Mouse (Mus musculus): ENCODE data around the gene Gpsm2. TPM values are rescaled to one million over a fixed set of nuclear protein-coding genes. Genes with fewer than 3 reads are reported as not detected.
"Not testable (repeated sequence)": the region's sequence is repeated elsewhere in the genome, so short reads cannot be mapped to it uniquely, and the experiment has no call there.

Gene Gpsm2
- polyA plus RNA-seq, 1 experiment from 2014 or later = 27.5 TPM

DNA sequence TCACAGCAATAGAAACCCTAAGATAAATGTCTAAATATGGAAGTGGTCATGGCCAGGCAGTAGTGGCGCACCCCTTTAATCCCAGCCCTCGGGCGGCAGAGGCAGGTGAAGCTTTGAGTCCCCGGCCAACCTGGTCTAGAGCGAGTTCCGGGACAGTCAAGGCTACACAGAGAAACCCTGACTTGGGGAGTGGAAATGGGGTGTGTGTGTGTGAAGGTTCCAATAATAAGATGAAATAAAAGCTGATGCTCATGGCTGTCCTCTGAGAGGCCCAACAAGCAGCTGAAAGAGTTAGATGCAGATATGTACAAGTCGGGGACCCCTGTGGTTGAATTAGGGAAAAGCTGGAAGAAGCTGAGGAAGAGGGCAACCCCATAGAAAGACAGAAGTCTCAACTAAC, 36.4 kb downstream of the Gpsm2 start:
- Histone ChIP-seq H3K27ac (replicated peaks in 1 of 2; ENCODE audit: control insufficient read depth in 1 of 2, insufficient read depth in 1 of 2, low read depth in 2 of 2, low read length in 2 of 2) (no peak overlapping the region), H3K9ac (ENCODE audit: low read length) (no peak overlapping the region), H3K9me3 (ENCODE audit: control insufficient read depth, low read length) (no peaks in the 10 kb centered on the region), H3K36me3 (ENCODE audit: control insufficient read depth, insufficient read depth, low read length) (peaks cover 78% of the 10 kb centered on the region), H3K4me1 (ENCODE audit: control insufficient read depth in 2 of 2, insufficient read depth in 2 of 2, low read length in 2 of 2) (no peaks in the 10 kb centered on the region), H3K27me3 (ENCODE audit: control insufficient read depth, insufficient read depth, low read length) (no peaks in the 10 kb centered on the region), H3K4me3 (ENCODE audit: control insufficient read depth in 1 of 2, insufficient read depth in 1 of 2, low read depth in 1 of 2, low read length in 2 of 2) (no peak overlapping the region), H3K4me2 (ENCODE audit: low read length) (no peak overlapping the region)
- ATAC-seq (ENCODE audit: insufficient number of reproducible peaks, insufficient read depth, low FRiP score, low read depth) = no peak
- 96% methylated on average over 7 of the region's 7 CpGs for WGBS

DNA sequence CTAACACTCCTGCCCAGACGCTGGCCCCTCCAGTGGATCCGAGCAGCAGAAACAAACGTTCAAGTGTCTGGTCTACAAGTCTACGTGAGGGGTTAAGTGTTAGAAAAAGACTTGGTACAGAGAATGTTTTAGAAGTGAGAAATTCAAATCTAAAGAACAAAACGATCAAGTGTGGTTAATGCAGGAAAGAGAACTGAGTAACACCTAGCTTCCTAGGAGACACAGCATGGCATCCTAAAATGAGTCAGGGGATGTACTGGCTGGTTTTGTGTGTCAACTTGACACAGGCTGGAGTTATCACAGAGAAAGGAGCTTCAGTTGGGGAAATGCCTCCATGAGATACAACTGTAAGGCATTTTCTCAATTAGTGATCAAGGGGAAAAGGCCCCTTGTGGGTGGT, 38.5 kb downstream of the Gpsm2 start:
- not testable (repeated sequence) for ATAC-seq (ENCODE audit: insufficient number of reproducible peaks, insufficient read depth, low FRiP score, low read depth); H3K4me2 ChIP-seq (ENCODE audit: low read length); H3K27me3 ChIP-seq (ENCODE audit: control insufficient read depth, insufficient read depth, low read length); H3K27ac ChIP-seq (replicated peaks in 1 of 2; ENCODE audit: control insufficient read depth in 1 of 2, insufficient read depth in 1 of 2, low read depth in 2 of 2, low read length in 2 of 2); H3K9me3 ChIP-seq (ENCODE audit: control insufficient read depth, low read length); H3K4me1 ChIP-seq (ENCODE audit: control insufficient read depth in 2 of 2, insufficient read depth in 2 of 2, low read length in 2 of 2); H3K9ac ChIP-seq (ENCODE audit: low read length); H3K4me3 ChIP-seq (ENCODE audit: control insufficient read depth in 1 of 2, insufficient read depth in 1 of 2, low read depth in 1 of 2, low read length in 2 of 2)
- WGBS = 88% methylated on average over 5 of the region's 5 CpGs
- H3K36me3 ChIP-seq (ENCODE audit: control insufficient read depth, insufficient read depth, low read length) = peaks cover 84% of the 10 kb centered on the region

DNA sequence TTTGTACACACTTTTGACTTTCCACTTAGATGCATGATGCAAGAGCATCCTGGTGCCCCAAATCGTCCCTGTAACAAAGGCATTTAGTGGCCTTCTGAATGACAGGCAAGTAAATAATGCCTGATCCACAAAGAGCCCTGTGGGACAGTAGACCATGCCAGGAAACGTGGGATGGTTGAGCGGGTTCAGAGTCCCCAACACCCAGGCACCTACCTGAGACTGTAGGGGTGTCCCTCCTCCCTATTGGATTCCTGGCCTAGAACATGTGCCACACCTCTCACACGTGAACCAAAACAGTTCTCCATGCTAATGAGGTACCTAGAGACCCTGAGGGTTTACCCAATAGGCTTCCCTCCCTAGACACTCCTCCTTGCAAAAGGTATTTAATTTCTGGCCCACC, 41.1 kb downstream of the Gpsm2 start:
- no peak overlapping the region for H3K27ac ChIP-seq (replicated peaks in 1 of 2; ENCODE audit: control insufficient read depth in 1 of 2, insufficient read depth in 1 of 2, low read depth in 2 of 2, low read length in 2 of 2)
- no peak overlapping the region for H3K4me2 ChIP-seq (ENCODE audit: low read length)
- 87% methylated on average over 4 of the region's 4 CpGs for WGBS
- no peaks in the 10 kb centered on the region for H3K9me3 ChIP-seq (ENCODE audit: control insufficient read depth, low read length)
- no peaks in the 10 kb centered on the region for H3K27me3 ChIP-seq (ENCODE audit: control insufficient read depth, insufficient read depth, low read length)
- H3K36me3 ChIP-seq (ENCODE audit: control insufficient read depth, insufficient read depth, low read length) = peaks cover 94% of the 10 kb centered on the region
- no peaks in the 10 kb centered on the region for H3K4me1 ChIP-seq (ENCODE audit: control insufficient read depth in 2 of 2, insufficient read depth in 2 of 2, low read length in 2 of 2)
- H3K4me3 ChIP-seq (ENCODE audit: control insufficient read depth in 1 of 2, insufficient read depth in 1 of 2, low read depth in 1 of 2, low read length in 2 of 2) = no peak overlapping the region
- ATAC-seq (ENCODE audit: insufficient number of reproducible peaks, insufficient read depth, low FRiP score, low read depth) = no peak
- no peak overlapping the region for H3K9ac ChIP-seq (ENCODE audit: low read length)

DNA sequence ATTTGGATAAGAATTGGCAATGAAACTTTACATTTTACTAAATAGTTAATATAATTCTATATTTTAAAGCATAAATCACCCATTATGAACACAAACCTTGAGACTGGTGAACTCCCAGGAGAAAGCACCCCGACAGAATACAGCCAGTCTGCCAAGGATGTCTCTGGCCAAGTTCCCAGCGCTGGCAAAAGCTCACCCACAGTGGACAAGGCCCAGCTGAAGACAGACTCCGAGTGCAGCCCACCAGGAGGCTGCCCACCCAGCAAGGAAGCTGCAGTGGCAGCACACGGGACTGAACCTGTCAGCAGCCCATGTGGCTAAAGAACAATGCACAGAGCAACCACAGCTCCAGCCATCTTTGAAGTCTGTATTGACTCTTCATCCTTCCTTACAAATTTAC, 45.5 kb downstream of the Gpsm2 start:
- Histone ChIP-seq H3K4me2 (ENCODE audit: low read length) (no peak overlapping the region), H3K9me3 (ENCODE audit: control insufficient read depth, low read length) (no peaks in the 10 kb centered on the region), H3K4me3 (ENCODE audit: control insufficient read depth in 1 of 2, insufficient read depth in 1 of 2, low read depth in 1 of 2, low read length in 2 of 2) (no peak overlapping the region), H3K4me1 (ENCODE audit: control insufficient read depth in 2 of 2, insufficient read depth in 2 of 2, low read length in 2 of 2) (no peaks in the 10 kb centered on the region), H3K36me3 (ENCODE audit: control insufficient read depth, insufficient read depth, low read length) (peaks cover 92% of the 10 kb centered on the region), H3K27ac (replicated peaks in 1 of 2; ENCODE audit: control insufficient read depth in 1 of 2, insufficient read depth in 1 of 2, low read depth in 2 of 2, low read length in 2 of 2) (no peak overlapping the region), H3K9ac (ENCODE audit: low read length) (no peak overlapping the region), H3K27me3 (ENCODE audit: control insufficient read depth, insufficient read depth, low read length) (no peaks in the 10 kb centered on the region)
- no peak for ATAC-seq (ENCODE audit: insufficient number of reproducible peaks, insufficient read depth, low FRiP score, low read depth)
- 73% methylated on average over 4 of the region's 4 CpGs for WGBS

DNA sequence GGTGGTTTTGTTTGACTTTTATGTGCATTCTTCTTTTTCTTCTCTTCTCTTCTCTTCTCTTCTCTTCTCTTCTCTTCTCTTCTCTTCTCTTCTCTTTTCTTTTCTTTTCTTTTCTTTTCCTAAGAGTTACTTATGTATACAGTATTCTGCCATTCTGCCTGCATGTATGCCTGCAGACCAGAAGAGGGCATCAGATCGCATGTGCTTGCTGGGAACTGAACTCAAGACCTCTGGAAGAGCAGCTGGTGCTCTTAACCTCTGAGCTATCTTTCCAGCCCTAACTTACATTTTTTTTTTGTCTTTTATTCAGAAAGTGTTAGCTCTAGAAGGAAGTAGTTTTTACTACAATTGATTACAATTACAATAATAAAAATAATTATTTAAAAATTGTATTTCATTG, 61.2 kb downstream of the Gpsm2 start:
- H3K27me3 ChIP-seq (ENCODE audit: control insufficient read depth, insufficient read depth, low read length) = no peaks in the 10 kb centered on the region
- no peaks in the 10 kb centered on the region for H3K9me3 ChIP-seq (ENCODE audit: control insufficient read depth, low read length)
- WGBS = 79% methylated on average over 1 of the region's 1 CpGs
- no peak overlapping the region for H3K27ac ChIP-seq (replicated peaks in 1 of 2; ENCODE audit: control insufficient read depth in 1 of 2, insufficient read depth in 1 of 2, low read depth in 2 of 2, low read length in 2 of 2)
- H3K4me3 ChIP-seq (ENCODE audit: control insufficient read depth in 1 of 2, insufficient read depth in 1 of 2, low read depth in 1 of 2, low read length in 2 of 2) = no peak overlapping the region
- no peak overlapping the region for H3K4me2 ChIP-seq (ENCODE audit: low read length)
- no peak for ATAC-seq (ENCODE audit: insufficient number of reproducible peaks, insufficient read depth, low FRiP score, low read depth)
- H3K36me3 ChIP-seq (ENCODE audit: control insufficient read depth, insufficient read depth, low read length) = peaks cover 40% of the 10 kb centered on the region
- no peak overlapping the region for H3K9ac ChIP-seq (ENCODE audit: low read length)
- H3K4me1 ChIP-seq (ENCODE audit: control insufficient read depth in 2 of 2, insufficient read depth in 2 of 2, low read length in 2 of 2) = no peaks in the 10 kb centered on the region

DNA sequence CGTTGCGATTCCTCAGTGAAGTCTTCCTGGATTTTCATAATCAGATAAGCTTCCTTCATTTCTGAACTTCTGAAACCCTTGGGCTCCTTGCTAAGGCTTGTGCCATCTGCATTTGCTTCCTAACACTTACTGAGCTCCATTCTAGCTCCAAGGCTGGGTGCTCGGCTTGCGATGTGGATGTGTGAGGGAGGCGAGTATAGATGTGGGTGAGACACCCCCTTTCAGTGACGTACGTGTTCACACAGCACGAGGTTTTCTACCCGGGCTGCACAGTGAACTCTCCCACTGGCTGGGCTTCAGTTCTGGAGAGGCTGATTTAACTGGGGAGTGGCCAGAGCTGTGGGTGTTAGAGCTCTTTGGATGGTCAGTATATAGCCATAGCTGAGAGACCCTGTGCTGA, 63.5 kb downstream of the Gpsm2 start:
- H3K4me1 ChIP-seq (ENCODE audit: control insufficient read depth in 2 of 2, insufficient read depth in 2 of 2, low read length in 2 of 2) = peaks cover 6 to 9% of the 10 kb centered on the region in 2 experiments
- H3K4me3 ChIP-seq (ENCODE audit: control insufficient read depth in 1 of 2, insufficient read depth in 1 of 2, low read depth in 1 of 2, low read length in 2 of 2) = no peak overlapping the region
- H3K9me3 ChIP-seq (ENCODE audit: control insufficient read depth, low read length) = no peaks in the 10 kb centered on the region
- no peaks in the 10 kb centered on the region for H3K27me3 ChIP-seq (ENCODE audit: control insufficient read depth, insufficient read depth, low read length)
- H3K36me3 ChIP-seq (ENCODE audit: control insufficient read depth, insufficient read depth, low read length) = peaks cover 25% of the 10 kb centered on the region
- H3K27ac ChIP-seq (replicated peaks in 1 of 2; ENCODE audit: control insufficient read depth in 1 of 2, insufficient read depth in 1 of 2, low read depth in 2 of 2, low read length in 2 of 2) = no peak overlapping the region
- no peak overlapping the region for H3K9ac ChIP-seq (ENCODE audit: low read length)
- no peak for ATAC-seq (ENCODE audit: insufficient number of reproducible peaks, insufficient read depth, low FRiP score, low read depth)
- 91% methylated on average over 9 of the region's 9 CpGs for WGBS
- H3K4me2 ChIP-seq (ENCODE audit: low read length) = no peak overlapping the region

DNA sequence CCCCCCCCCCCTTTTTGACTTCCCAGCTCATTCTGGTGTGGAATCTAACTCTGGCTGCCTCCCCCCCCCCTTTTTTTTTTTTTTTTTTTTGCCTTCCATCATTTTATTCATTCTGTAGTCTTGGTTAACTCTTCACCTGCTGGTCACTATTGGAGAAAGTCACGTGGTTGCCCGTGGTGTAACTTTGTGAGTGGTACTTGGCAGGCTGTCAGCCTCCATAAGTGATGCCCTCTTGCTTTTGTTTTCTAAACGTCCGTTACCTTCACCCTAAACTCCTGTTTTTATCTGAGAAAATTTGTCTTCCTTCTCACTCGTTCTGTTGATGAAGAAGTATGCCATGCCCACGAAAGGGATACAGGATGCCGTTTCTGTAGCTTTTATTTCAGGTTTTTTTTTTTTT, 66.6 kb downstream of the Gpsm2 start:
- H3K4me2 ChIP-seq (ENCODE audit: low read length) = no peak overlapping the region
- H3K4me3 ChIP-seq (ENCODE audit: control insufficient read depth in 1 of 2, insufficient read depth in 1 of 2, low read depth in 1 of 2, low read length in 2 of 2) = no peak overlapping the region
- no peak for ATAC-seq (ENCODE audit: insufficient number of reproducible peaks, insufficient read depth, low FRiP score, low read depth)
- H3K9ac ChIP-seq (ENCODE audit: low read length) = no peak overlapping the region
- H3K27me3 ChIP-seq (ENCODE audit: control insufficient read depth, insufficient read depth, low read length) = no peaks in the 10 kb centered on the region
- no peaks in the 10 kb centered on the region for H3K36me3 ChIP-seq (ENCODE audit: control insufficient read depth, insufficient read depth, low read length)
- H3K27ac ChIP-seq (replicated peaks in 1 of 2; ENCODE audit: control insufficient read depth in 1 of 2, insufficient read depth in 1 of 2, low read depth in 2 of 2, low read length in 2 of 2) = no peak overlapping the region
- H3K9me3 ChIP-seq (ENCODE audit: control insufficient read depth, low read length) = no peaks in the 10 kb centered on the region
- WGBS = 88% methylated on average over 7 of the region's 7 CpGs
- peaks cover 6 to 16% of the 10 kb centered on the region in 2 experiments for H3K4me1 ChIP-seq (ENCODE audit: control insufficient read depth in 2 of 2, insufficient read depth in 2 of 2, low read length in 2 of 2)

DNA sequence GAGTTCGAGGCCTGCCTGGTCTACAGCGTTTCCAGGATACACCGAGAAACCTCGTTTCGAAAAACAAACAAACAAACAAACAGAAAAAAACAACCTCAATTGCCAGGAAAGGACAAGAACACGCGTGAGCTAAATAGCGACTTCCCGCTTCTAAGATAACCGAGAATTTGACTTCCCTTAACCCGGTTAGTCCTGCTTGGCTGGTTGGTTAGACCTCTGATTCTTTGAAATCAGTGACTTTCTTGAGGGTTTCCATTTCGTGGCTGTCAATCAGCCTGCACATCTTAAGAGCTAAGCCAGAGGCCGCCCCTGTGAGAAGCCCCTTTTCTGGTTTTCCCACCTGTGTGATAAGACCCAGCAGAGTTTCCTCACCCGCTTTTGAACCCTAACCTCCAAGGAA, 67.5 kb downstream of the Gpsm2 start:
- peak overlapping the region in 1 of 2 experiments; percentile 76; a peak in 1 of 4 replicates for H3K27ac ChIP-seq (replicated peaks in 1 of 2; ENCODE audit: control insufficient read depth in 1 of 2, insufficient read depth in 1 of 2, low read depth in 2 of 2, low read length in 2 of 2)
- no peaks in the 10 kb centered on the region for H3K27me3 ChIP-seq (ENCODE audit: control insufficient read depth, insufficient read depth, low read length)
- H3K4me3 ChIP-seq (ENCODE audit: control insufficient read depth in 1 of 2, insufficient read depth in 1 of 2, low read depth in 1 of 2, low read length in 2 of 2) = peak overlapping the region; percentile 68 to 91
- H3K9me3 ChIP-seq (ENCODE audit: control insufficient read depth, low read length) = no peaks in the 10 kb centered on the region
- WGBS = 17% methylated on average over 14 of the region's 14 CpGs
- peak overlapping the region; percentile 84 for H3K9ac ChIP-seq (ENCODE audit: low read length)
- H3K36me3 ChIP-seq (ENCODE audit: control insufficient read depth, insufficient read depth, low read length) = no peaks in the 10 kb centered on the region
- peaks cover 6 to 16% of the 10 kb centered on the region in 2 experiments for H3K4me1 ChIP-seq (ENCODE audit: control insufficient read depth in 2 of 2, insufficient read depth in 2 of 2, low read length in 2 of 2)
- no peak for ATAC-seq (ENCODE audit: insufficient number of reproducible peaks, insufficient read depth, low FRiP score, low read depth)
- H3K4me2 ChIP-seq (ENCODE audit: low read length) = peak overlapping the region; percentile 74

Measured in heart, embryonic 14.5 days (tissue).